Mouse (Mus musculus) spleen, postnatal 14 days (tissue): ENCODE measurements around the gene Ubald2.
"Not testable (repeated sequence)": the region's sequence is repeated elsewhere in the genome, so short reads cannot be mapped to it uniquely, and the experiment has no call there.

Experiments
- DNase-seq, 2 experiments: peaks; one replicate each; pipeline ENCODE4 v3.0.0; 2021 to 2022; ENCODE audit warnings: low spot score in 2 of 2

The Ubald2 gene

GRCm38 (mm10) chr11:116463833-116464232 is 29.9 kb downstream of the Ubald2 start:
- peak; percentile 69 to 80 for DNase-seq

DNA sequence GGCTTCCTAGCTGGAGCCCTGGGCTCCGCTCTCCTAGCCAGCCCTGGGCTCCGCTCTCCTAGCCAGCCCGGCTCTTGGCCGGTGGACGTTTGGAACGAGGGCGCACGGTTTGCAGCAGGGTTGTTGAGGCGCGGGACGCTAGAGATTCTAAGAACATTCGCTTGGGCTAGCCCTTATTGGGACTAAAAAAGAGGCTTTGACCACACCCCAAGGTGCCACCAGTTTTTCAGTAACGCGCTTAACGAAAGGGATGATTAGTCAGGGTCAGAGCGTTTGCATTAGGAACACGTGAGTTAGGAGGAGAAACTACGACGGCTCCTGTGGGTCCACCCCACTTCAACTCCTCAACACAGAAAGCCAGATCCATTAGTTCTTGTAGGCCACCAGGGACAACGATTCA is 32.2 kb downstream of the Ubald2 start, which contains the start of gene Qrich2:
TSS of gene Qrich2 (minus strand) at position 101 of the 400 bp plus-strand sequence.
- DNase-seq, result no peak

GRCm38 (mm10) chr11:116468338-116468737 is 34.4 kb downstream of the Ubald2 start:
- not testable (repeated sequence) for DNase-seq

GRCm38 (mm10) chr11:116470249-116470648 is 36.4 kb downstream of the Ubald2 start:
- DNase-seq, result no peak

- no peak for DNase-seq
Measured at GRCm38 (mm10) chr11:116470896-116471295, 37.0 kb downstream of the Ubald2 start.

DNA sequence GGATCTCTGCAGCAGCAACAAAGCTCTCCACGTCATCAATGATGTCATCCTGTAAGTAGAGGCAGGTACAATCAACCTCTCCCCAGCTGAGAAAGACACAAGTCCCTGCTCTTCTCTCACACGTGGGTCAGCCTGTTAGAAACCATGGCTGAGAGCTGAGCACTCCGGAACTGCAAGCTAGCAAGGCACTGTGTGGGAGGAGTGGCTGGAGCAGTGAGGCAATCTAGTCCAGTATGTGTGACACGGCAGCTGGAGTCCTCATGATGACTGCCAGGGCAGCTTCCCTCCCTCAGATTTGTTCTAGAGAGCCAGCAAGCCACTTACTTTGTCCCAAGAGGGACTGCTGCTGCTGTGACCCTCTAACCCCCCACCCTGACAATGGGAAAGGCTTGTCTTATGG is 38.4 kb downstream of the Ubald2 start:
- DNase-seq, result no peak

DNA sequence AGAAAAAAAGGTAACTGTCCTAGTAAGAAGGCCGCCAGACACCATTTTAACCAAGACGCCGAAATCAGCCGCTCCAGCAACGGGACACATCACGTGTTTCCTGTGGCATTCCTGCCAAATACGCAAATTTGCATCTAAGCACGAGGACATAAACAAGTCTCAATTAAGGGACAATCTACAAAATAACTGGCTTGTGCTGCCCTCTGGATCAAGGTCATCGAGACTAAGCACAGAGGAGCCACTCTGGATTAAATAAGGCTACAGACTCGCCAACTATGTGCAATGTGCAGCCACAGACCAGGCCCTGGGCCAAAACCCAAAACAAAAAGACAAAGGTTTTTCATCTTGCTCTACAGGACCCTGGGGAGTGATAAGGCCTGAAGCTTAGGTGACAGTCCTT is 42.1 kb downstream of the Ubald2 start:
- DNase-seq, result no peak

GRCm38 (mm10) chr11:116476696-116477095 is 42.8 kb downstream of the Ubald2 start:
- no peak for DNase-seq

DNA sequence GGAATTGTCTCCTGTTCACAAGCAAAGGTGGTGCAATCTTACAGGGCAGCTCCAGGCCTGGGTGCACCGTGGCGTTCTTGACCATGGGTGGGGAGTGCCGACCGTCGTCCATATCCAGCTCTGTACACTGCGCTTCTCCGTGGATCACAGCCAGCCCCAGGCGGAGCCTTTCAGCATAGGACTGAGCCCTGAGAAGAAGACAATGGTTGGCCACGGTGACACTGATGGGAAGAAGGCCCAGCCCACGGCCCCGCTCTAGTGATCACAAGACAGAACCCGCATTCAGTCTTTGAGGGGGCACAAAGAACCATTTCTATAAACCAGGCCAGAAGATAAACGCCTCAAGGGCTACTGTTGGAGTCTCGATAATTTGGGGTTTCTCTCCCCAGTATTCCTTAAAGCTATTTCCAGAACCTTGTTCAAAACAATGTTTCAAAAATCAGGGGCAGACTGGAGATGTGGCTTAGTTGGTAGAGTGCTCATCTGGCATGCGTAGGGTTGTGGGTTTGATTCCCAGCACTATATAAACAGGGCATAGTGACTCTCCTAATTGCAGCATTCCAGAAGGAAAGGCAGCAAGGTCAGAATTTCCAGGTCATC is 43.4 kb downstream of the Ubald2 start:
- no peak for DNase-seq

- DNase-seq, result no peak
Measured at GRCm38 (mm10) chr11:116478978-116479377, 45.1 kb downstream of the Ubald2 start.

DNA sequence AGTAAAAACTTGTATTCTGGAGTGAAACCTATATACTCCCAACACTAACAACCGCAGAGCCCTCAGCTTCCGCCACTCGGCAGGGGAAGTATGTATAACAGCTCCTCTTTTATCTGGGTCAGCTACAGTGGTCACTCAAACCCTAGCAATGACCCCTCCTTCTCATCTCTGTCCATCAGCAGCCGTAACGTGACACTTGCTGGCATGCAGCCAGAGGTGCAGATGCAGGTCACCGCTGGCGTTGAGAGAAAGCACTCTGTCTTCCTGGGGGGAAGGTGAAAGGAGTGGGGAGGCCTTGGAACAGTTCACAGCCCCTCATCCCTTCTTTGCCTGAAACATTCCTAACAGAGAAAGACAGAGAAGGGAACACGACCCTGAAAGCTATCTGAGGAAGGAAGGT is 45.9 kb downstream of the Ubald2 start:
- DNase-seq, result no peak

DNA sequence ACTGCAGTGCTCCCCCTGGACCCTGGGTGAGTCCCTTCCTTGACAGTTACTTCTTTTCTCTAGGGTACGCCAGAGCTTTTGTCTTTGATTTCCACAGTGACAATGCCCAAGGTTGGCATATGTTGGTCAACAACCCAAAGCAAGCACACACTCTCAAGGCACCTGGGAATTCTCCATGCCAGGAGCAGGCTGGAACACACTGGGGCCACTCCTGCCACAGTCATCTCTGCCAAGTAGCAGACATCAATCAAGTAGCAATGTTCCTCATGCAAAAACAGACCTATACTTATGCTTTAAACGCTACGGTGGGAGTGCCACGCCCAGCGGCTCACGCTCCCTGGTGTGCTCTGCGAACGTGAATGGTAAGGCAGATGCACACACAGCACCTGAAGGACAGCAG is 47.1 kb downstream of the Ubald2 start:
- no peak for DNase-seq

DNA sequence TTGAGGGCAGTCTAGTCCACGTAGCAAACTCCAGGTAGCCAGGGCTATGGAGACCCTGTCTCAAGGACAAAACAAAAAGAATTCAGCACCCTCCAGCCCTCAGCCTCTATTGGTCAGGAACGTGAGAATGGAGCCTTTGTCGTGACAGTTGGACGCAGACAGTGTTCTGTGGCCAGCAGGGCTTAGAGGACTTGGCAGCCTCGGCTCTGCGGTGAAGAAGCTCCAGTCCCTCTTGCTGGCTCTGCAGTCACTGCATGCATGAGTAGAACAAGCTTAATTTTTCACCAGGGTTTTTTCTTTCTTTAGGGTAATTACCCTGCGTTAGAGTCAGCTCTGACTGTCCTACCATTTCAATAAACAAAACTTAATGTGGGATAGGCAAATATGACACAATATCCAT is 47.9 kb downstream of the Ubald2 start:
- DNase-seq, result no peak

GRCm38 (mm10) chr11:116484261-116484660 is 50.4 kb downstream of the Ubald2 start:
- no peak for DNase-seq

DNA sequence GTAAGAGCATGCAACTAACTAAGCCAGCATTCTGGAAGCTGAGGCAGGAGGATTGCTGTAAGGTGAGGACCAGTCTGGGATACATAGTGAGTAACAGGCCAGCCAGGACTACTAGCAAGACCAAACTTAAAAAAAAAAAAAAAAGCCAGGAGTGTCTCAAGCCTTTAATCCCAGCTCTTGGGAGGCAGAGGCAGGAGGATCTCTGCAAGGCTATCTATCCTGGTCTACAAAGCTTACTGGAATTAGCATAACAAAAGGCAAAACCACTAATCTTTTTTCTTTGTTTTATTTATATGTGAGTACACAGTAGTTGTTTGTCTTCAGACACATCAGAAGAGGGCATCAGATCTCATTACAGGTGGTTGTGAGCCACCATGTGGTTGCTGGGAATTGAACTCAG is 54.3 kb downstream of the Ubald2 start:
- no peak for DNase-seq
